Mouse (Mus musculus): ENCODE measurements around the gene Crtc2. TPM values are rescaled to one million over a fixed set of nuclear protein-coding genes. Genes with fewer than 3 reads are reported as not detected.

The Crtc2 gene
- total and polyA plus RNA-seq, 3 experiments: 7.1 to 66.9 TPM; not detected in 1

DNA sequence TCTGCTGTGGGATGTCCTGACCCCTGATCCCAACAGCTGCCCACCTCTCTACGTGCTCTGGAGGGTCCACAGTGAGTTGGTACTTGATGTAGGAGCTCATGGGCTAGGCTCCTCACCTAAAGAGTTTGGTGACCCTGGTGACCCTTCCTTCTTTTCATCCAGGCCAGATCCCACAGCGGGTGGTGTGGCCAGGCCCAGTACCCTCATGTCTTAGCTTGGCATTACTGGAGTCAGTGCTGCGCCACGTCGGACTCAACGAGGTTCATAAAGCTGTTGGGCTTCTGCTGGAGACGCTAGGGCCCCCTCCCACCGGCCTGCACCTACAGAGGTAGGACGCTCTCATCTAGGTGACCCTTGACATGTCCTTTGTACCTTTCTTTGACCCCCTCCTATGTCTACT lies 25.3 kb downstream of the Crtc2 start:
- no peaks in the 10 kb centered on the region for H3K9me3 ChIP-seq (replicated peaks; ENCODE audit: insufficient read depth, low read length)
- no peaks in the 10 kb centered on the region for H3K4me1 ChIP-seq (ENCODE audit: control insufficient read depth in 1 of 2, insufficient read depth in 2 of 2, low read length in 2 of 2)
- H3K36me3 ChIP-seq (ENCODE audit: control insufficient read depth in 1 of 2, insufficient read depth in 2 of 2, low read length in 2 of 2): peaks cover 0 to 9% of the 10 kb centered on the region in 2 experiments; a peak in 2 of 4 replicates
- no peak overlapping the region for H3K27ac ChIP-seq (ENCODE audit: control insufficient read depth, low read depth, low read length)
- DNase-seq (ENCODE audit: low read depth, low spot score): no peak
- TF ChIP-seq RCOR1 (IDR thresholded peaks at IDR 0.05; ENCODE audit: low read depth, low read length): no peak
- TF ChIP-seq MAFK (IDR thresholded peaks at IDR 0.05; ENCODE audit: borderline replicate concordance, low read depth, low read length): no peak
- no peak for TF ChIP-seq ELF1 (IDR thresholded peaks at IDR 0.05; ENCODE audit: low read depth, low read length)
- no peak for TF ChIP-seq EP300 (IDR thresholded peaks at IDR 0.05; ENCODE audit: low read depth in 1 of 2, low read length in 2 of 2)
- no peak for TF ChIP-seq E2F4 (IDR thresholded peaks at IDR 0.05; ENCODE audit: borderline replicate concordance, low read depth, low read length)
- no peak for TF ChIP-seq ZMIZ1 (IDR thresholded peaks at IDR 0.05; ENCODE audit: low read depth, low read length)
- TF ChIP-seq NELFE (IDR thresholded peaks at IDR 0.05; ENCODE audit: low read depth, low read length): no peak
- TF ChIP-seq MEF2A (IDR thresholded peaks at IDR 0.05; ENCODE audit: extremely low read depth, insufficient replicate concordance, low read depth, low read length, poor library complexity, severe bottlenecking): no peak
- TF ChIP-seq MXI1 (IDR thresholded peaks at IDR 0.05; ENCODE audit: low read depth, low read length): no peak
- TF ChIP-seq MYC (IDR thresholded peaks at IDR 0.05; ENCODE audit: low read depth, low read length): no peak
- no peaks in the 10 kb centered on the region for H3K79me2 ChIP-seq (ENCODE audit: control insufficient read depth, insufficient read depth, low read length, poor library complexity)
- H3K4me3 ChIP-seq (ENCODE audit: control insufficient read depth in 1 of 2, insufficient read depth in 1 of 2, low read depth in 2 of 2, low read length in 2 of 2): no peak overlapping the region
- no peak overlapping the region for H3K9ac ChIP-seq (ENCODE audit: control insufficient read depth, low read depth, low read length, poor library complexity, severe bottlenecking)
- no peaks in the 10 kb centered on the region for H3K27me3 ChIP-seq (ENCODE audit: control insufficient read depth in 1 of 2, insufficient read depth in 2 of 2, low read length in 2 of 2)

- H3K36me3 ChIP-seq (ENCODE audit: control insufficient read depth in 1 of 2, insufficient read depth in 2 of 2, low read length in 2 of 2): peaks cover 0 to 9% of the 10 kb centered on the region in 2 experiments; a peak in 2 of 4 replicates
- no peaks in the 10 kb centered on the region for H3K79me2 ChIP-seq (ENCODE audit: control insufficient read depth, insufficient read depth, low read length, poor library complexity)
- TF ChIP-seq ZNF384 (IDR thresholded peaks at IDR 0.05; ENCODE audit: low read depth, low read length): no peak
- no peak for TF ChIP-seq MAZ (IDR thresholded peaks at IDR 0.05; ENCODE audit: low read depth, low read length)
- TF ChIP-seq USF1 (IDR thresholded peaks at IDR 0.05; ENCODE audit: low read depth, low read length): no peak
- TF ChIP-seq JUND (IDR thresholded peaks at IDR 0.05; ENCODE audit: low read depth, low read length): no peak
- TF ChIP-seq EP300 (IDR thresholded peaks at IDR 0.05; ENCODE audit: low read depth in 1 of 2, low read length in 2 of 2): no peak
- DNase-seq (ENCODE audit: low read depth, low spot score): no peak
- no peaks in the 10 kb centered on the region for H3K4me1 ChIP-seq (ENCODE audit: control insufficient read depth in 1 of 2, insufficient read depth in 2 of 2, low read length in 2 of 2)
- no peak overlapping the region for H3K27ac ChIP-seq (ENCODE audit: control insufficient read depth, low read depth, low read length)
- no peaks in the 10 kb centered on the region for H3K27me3 ChIP-seq (ENCODE audit: control insufficient read depth in 1 of 2, insufficient read depth in 2 of 2, low read length in 2 of 2)
- H3K9me3 ChIP-seq (replicated peaks; ENCODE audit: insufficient read depth, low read length): no peaks in the 10 kb centered on the region
- H3K9ac ChIP-seq (ENCODE audit: control insufficient read depth, low read depth, low read length, poor library complexity, severe bottlenecking): no peak overlapping the region
- H3K4me3 ChIP-seq (ENCODE audit: control insufficient read depth in 1 of 2, insufficient read depth in 1 of 2, low read depth in 2 of 2, low read length in 2 of 2): no peak overlapping the region
Observed at GRCm38 (mm10) chr3:90279743-90280142, 25.8 kb downstream of the Crtc2 start.

DNA sequence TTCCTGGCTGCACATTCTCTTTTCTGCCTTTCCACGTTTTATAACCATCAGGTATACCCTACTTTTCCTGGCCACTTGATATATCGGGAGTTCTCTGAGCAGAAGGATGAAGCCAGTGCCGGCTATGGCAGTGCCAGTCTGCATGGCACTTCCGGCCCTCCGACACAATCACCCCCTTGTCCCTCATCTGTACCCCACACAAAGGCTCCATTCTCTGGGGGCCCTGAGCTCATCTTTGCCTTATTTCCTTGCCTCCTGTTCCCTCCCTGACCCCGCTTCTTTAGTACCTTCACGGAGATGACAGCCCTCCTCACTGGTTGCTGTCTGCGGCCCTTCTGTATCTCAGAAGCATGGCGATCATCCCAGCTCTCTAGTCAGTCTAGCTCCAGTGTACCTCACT lies 26.7 kb downstream of the Crtc2 start:
- Histone ChIP-seq H3K36me3 (ENCODE audit: control insufficient read depth in 1 of 2, insufficient read depth in 2 of 2, low read length in 2 of 2) (peaks cover 0 to 9% of the 10 kb centered on the region in 2 experiments; a peak in 2 of 4 replicates), H3K9ac (ENCODE audit: control insufficient read depth, low read depth, low read length, poor library complexity, severe bottlenecking) (no peak overlapping the region), H3K9me3 (replicated peaks; ENCODE audit: insufficient read depth, low read length) (no peaks in the 10 kb centered on the region), H3K79me2 (ENCODE audit: control insufficient read depth, insufficient read depth, low read length, poor library complexity) (no peaks in the 10 kb centered on the region), H3K4me1 (ENCODE audit: control insufficient read depth in 1 of 2, insufficient read depth in 2 of 2, low read length in 2 of 2) (no peaks in the 10 kb centered on the region), H3K4me3 (ENCODE audit: control insufficient read depth in 1 of 2, insufficient read depth in 1 of 2, low read depth in 2 of 2, low read length in 2 of 2) (no peak overlapping the region), H3K27me3 (ENCODE audit: control insufficient read depth in 1 of 2, insufficient read depth in 2 of 2, low read length in 2 of 2) (no peaks in the 10 kb centered on the region), H3K27ac (ENCODE audit: control insufficient read depth, low read depth, low read length) (no peak overlapping the region)
- TF ChIP-seq ELF1 (IDR thresholded peaks at IDR 0.05; ENCODE audit: low read depth, low read length): no peak
- TF ChIP-seq TCF12 (IDR thresholded peaks at IDR 0.05; ENCODE audit: low read depth, low read length): no peak
- DNase-seq (ENCODE audit: low read depth, low spot score): no peak
